Mouse (Mus musculus): ENCODE results near the gene Gm9821.

The Gm9821 gene

GRCm38 (mm10) chr2:91945483-91945882, at the start of gene Gm9821:
Gm9821 (plus strand) TSS chr2:91945703.
- DNase-seq (ENCODE audit: low read depth in 2 of 2, low spot score in 2 of 2), result no peak

DNA sequence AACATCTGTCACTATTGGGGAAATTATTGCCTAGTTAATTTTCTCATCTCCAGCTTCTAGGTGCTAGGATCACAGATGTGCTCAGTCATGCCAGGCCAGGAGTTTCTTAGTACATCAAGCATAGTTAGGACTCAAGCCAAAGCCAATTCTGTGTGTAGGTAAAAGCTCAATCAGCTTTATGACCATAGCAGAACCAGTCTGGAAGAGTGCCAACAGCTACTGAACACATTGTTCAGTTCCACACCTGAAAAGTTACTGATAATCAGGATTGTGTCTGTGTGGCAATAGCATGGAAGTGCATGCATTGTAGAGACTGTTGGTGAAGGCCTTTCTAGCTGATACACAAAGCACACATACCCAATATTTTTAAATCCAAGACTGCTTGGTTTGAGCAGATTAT, 47.5 kb upstream of the Gm9821 start:
- DNase-seq (ENCODE audit: low read depth in 2 of 2, low spot score in 2 of 2), result no peak

GRCm38 (mm10) chr2:91899141-91899540, 46.4 kb upstream of the Gm9821 start:
- no peak for DNase-seq (ENCODE audit: low read depth in 2 of 2, low spot score in 2 of 2)

DNA sequence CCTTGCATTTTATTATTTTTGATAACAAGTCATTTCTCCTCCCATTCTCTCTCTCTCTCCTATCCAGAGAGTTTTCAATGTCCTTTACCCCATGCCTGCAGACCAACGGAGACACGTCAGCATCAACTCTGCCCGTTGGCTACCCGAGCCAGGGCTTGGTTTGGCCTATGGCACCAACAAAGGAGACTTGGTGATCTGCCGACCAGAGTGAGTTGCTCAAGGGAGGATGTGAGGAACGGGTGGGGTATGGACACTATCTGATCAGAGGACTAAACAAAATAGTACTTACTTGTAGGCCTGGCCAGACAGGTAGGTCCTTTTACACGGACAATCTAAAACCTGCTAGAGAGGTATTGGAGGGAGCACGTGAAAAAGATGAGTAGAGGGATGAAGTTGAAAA, 45.1 kb upstream of the Gm9821 start:
- DNase-seq (ENCODE audit: low read depth in 2 of 2, low spot score in 2 of 2), result no peak

- no peak for DNase-seq (ENCODE audit: low read depth in 2 of 2, low spot score in 2 of 2)
Observed at GRCm38 (mm10) chr2:91902336-91902735, 43.2 kb upstream of the Gm9821 start.

- DNase-seq (ENCODE audit: low read depth in 2 of 2, low spot score in 2 of 2), result no peak
Observed at GRCm38 (mm10) chr2:91903171-91903925, 42.2 kb upstream of the Gm9821 start.

DNA sequence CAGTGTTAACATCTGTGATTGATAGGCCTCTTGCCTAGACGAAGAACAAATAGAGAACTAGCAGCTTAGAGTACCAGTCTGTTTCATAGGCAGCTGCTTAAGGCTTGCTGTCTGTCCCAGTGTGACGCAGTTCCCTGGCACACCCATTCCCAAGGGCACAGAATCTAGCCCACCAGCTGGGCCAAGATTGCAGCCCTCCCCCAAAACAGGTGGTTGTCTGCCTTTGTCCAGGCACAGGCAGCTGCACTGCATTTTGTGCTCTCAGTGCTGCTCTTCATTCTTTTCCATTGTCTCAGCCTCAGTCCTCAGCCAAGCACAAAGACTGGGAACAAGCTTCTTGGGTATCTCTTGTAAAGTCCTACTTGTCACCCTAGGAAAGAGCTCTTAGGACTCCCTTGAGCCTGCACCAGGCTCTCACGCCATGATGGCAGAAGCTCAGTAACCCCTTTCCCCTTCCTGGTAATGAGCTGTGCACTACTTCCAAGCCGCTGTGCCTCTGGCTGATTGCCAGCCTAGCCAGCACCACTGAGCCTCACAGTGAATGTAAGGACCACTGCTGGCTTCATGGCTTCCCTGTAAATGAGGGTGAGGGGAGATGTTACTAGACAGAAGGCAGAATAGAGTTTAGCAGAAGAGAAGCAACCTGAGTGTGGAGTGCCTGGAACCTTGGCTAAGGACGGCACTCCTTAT, 40.7 kb upstream of the Gm9821 start:
- no peak for DNase-seq (ENCODE audit: low read depth in 2 of 2, low spot score in 2 of 2)

- no peak for DNase-seq (ENCODE audit: low read depth in 2 of 2, low spot score in 2 of 2)
Observed at GRCm38 (mm10) chr2:91906141-91906540, 39.4 kb upstream of the Gm9821 start.

- no peak for DNase-seq (ENCODE audit: low read depth in 2 of 2, low spot score in 2 of 2)
Observed at GRCm38 (mm10) chr2:91912616-91913015, 32.9 kb upstream of the Gm9821 start.

- no peak for DNase-seq (ENCODE audit: low read depth in 2 of 2, low spot score in 2 of 2)
Observed at GRCm38 (mm10) chr2:91913328-91914110, 32.0 kb upstream of the Gm9821 start.

DNA sequence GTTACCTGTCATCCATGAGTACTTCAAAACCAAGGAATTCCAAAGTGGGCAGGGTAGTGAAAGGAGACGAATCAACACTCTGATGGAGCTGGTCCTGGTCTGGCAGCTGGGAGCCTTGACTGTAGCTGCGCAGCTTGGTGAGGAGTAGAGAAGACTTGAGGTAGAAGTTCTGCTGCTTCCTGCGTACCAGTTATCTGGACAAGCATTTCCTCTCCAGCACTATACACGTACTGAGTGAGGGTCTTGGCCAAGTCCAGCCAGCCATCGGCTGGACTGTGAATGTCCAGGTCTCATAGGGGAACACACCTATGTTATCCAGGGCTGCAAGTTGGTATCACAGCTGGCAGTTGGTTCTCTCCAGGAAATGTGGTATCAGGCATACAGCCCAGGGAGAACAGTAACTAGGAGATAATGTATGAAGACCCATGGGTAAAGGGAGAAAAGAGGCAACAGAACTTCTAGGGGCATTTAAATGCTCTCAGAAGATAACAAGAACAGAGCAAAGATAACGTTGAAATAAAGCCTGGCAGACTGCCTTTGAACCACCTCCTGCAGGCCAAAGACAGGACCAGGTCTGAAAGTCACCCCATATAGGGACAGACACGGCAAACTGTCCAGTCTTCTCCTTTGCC, 29.0 kb upstream of the Gm9821 start:
- DNase-seq (ENCODE audit: low read depth in 2 of 2, low spot score in 2 of 2), result no peak

DNA sequence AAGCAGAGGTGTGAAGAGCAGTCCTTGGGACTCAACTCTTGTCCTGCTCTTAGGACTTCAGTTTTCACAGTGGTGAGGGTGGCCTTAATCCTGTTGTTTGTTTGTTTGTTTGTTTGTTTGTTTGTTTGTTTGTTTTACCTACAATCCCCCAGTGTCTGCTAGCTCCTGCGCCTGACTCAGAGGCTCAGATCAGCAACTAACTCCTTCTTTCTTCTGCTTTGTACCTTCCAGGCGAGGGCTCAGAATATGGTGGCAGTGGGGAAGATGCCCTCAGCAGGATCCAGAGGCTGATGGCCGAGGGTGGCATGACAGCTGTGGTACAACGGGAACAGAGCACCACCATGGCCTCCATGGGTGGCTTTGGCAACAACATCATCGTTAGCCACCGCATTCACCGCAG, 28.4 kb upstream of the Gm9821 start:
- no peak for DNase-seq (ENCODE audit: low read depth in 2 of 2, low spot score in 2 of 2)

GRCm38 (mm10) chr2:91920130-91920529, 25.4 kb upstream of the Gm9821 start:
- DNase-seq (ENCODE audit: low read depth in 2 of 2, low spot score in 2 of 2), result no peak

GRCm38 (mm10) chr2:91921181-91921789, 24.2 kb upstream of the Gm9821 start:
- peak; percentile 35 to 50 for DNase-seq (ENCODE audit: low read depth in 2 of 2, low spot score in 2 of 2)

- DNase-seq (ENCODE audit: low read depth in 2 of 2, low spot score in 2 of 2), result no peak
Observed at GRCm38 (mm10) chr2:91921790-91922570, 23.5 kb upstream of the Gm9821 start.

GRCm38 (mm10) chr2:91922586-91923414, 22.7 kb upstream of the Gm9821 start:
- no peak for DNase-seq (ENCODE audit: low read depth in 2 of 2, low spot score in 2 of 2)

DNA sequence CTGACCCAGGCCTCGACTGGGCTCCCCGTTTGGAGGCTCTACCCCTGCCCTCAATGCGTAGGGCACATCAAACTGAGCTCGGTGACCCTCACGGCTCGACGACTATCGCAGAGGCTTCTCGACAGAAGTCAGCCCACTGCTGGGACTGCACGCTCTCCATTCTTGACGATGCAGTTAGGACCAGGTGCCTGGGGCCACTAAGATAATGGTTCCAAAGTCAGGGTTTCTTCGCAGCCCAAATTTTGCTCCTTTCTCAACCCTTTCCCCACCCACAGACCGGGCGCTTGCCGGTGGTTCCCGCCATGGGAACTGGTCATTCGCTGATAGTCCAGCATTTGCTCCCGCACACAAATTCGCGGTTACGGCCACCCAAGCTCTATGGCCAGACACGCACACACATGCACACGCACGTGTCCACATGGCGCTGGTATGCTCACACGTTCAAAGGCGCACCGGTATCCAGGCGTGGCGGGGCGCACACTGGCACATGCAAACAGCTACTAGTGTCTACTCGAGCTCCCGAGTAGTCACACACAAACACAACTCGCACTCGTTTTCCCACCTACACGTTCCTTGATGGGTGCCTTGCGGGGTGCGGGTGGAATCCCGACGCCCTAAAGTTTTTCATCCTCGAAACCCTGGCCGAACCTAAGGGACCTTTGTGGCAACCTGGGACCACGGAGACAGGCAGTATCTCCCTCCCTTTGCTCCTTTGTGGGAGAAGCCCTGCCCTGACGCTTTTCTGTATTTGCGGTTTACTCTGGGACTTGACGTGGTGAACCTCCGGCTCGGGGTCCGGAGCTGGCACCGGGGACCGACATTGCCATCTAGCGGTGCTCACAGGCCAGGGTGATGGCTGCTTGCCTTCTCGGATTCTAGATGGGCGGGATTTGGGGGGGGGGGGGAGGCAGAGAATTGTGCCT, 21.8 kb upstream of the Gm9821 start:
- DNase-seq (ENCODE audit: low read depth in 2 of 2, low spot score in 2 of 2), result peak; percentile 46 to 56

DNA sequence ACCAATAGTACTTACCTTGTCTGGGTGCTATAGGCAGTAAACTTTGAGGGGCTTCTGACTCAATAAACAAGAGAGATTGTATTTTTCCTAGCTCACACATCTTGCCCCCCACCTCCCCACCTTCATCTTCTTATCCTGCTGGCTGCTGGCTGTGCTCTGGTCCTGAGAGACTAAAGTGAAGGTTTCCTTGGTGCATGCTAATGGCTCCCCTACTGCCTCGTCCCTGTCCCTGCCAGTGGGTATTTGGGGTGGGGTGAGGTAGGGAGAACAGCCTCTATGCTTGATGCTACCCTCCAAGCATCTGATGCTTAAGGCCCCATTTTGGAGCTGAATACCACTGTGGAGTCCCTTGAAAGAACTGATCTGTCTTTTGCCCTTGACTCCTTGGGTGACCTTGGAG, 20.8 kb upstream of the Gm9821 start:
- no peak for DNase-seq (ENCODE audit: low read depth in 2 of 2, low spot score in 2 of 2)

Measured in CD8-positive naive resting alpha-beta T cell, adult 2 months (primary cell).